Comparison of ENCODE assay signal across 12 mouse cellular contexts in the genomic region with DNA sequence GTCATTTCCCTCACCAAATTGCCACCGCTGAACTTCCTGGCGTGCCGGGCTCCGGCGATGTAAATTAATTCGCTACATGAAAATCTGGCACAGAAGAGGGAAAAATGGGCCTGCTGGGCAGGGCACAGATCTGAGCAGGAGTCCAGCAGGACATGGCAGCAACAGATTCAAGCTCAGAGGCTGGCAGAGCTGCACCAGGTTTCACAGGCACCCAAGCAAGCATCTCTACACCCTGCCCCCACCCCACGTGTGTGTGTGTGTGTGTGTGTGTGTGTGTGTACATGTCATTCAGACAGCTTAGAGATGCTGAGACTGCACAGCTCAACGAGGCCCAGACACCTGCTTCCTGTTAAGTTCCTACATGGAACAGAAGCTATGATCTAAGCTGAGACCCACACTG.
DNase-seq lines count a peak whose midpoint lies in the region; ATAC-seq lines count a peak whose summit lies in the region.
"Had no signal": no experiment of that assay in that cellular context is flagged by ENCODE, and none has a peak within 500 bp of the region (broad histone marks: within the 10 kb centered on the region; RNA-seq: fewer than 3 reads in every experiment).

No protein-coding gene starts in this region.

- no peak overlapping the region for H3K4me3 ChIP-seq in forebrain, embryonic 12.5 days (replicated peaks)
- no peak overlapping the region for H3K4me3 ChIP-seq in forebrain, embryonic 11.5 days (ENCODE audit: low read depth, low read length)
- H3K4me3 ChIP-seq in midbrain, embryonic 15.5 days = no peak overlapping the region
- no peak overlapping the region for H3K4me3 ChIP-seq in midbrain, embryonic 11.5 days (ENCODE audit: low read depth, low read length)
- no peak overlapping the region for H3K4me3 ChIP-seq in forebrain, embryonic 16.5 days (replicated peaks; ENCODE audit: low read length)
- H3K4me3 ChIP-seq: erythroblast, embryonic 14.5 days; kidney, embryonic 15.5 days; liver, embryonic 15.5 days had no signal

- H3K4me1 ChIP-seq in forebrain, embryonic 12.5 days = peaks cover 27% of the 10 kb centered on the region
- H3K4me1 ChIP-seq in forebrain, embryonic 11.5 days (replicated peaks; ENCODE audit: control insufficient read depth, insufficient read depth, low read length) = no peaks in the 10 kb centered on the region
- H3K4me1 ChIP-seq in midbrain, embryonic 15.5 days = peaks cover 28% of the 10 kb centered on the region
- peaks cover 5% of the 10 kb centered on the region; the same call in 1 of the 2 replicates for H3K4me1 ChIP-seq in midbrain, embryonic 11.5 days (ENCODE audit: control insufficient read depth, insufficient read depth, low read length)
- H3K4me1 ChIP-seq in forebrain, embryonic 16.5 days (replicated peaks; ENCODE audit: control insufficient read depth, insufficient read depth, low read length) = peaks cover 10% of the 10 kb centered on the region
- H3K4me1 ChIP-seq: liver, embryonic 15.5 days had no signal

- no peak overlapping the region for H3K9ac ChIP-seq in forebrain, embryonic 12.5 days
- H3K9ac ChIP-seq in forebrain, embryonic 11.5 days (ENCODE audit: low read length) = no peak overlapping the region
- no peak overlapping the region for H3K9ac ChIP-seq in midbrain, embryonic 15.5 days
- H3K9ac ChIP-seq in midbrain, embryonic 11.5 days (ENCODE audit: low read length) = no peak overlapping the region
- no peak overlapping the region for H3K9ac ChIP-seq in forebrain, embryonic 16.5 days (replicated peaks; ENCODE audit: low read depth, low read length)
- H3K9ac ChIP-seq: kidney, embryonic 15.5 days; liver, embryonic 15.5 days had no signal

- 0 out of 2 replicates have a peak, but pooled peaks cover 3% of the 10 kb centered on the region for H3K27me3 ChIP-seq in forebrain, embryonic 12.5 days
- no peaks in the 10 kb centered on the region for H3K27me3 ChIP-seq in forebrain, embryonic 11.5 days (ENCODE audit: control insufficient read depth, insufficient read depth, low read length)
- no peaks in the 10 kb centered on the region for H3K27me3 ChIP-seq in midbrain, embryonic 15.5 days (replicated peaks)
- no peaks in the 10 kb centered on the region for H3K27me3 ChIP-seq in midbrain, embryonic 11.5 days (ENCODE audit: control insufficient read depth, insufficient read depth, low read length)
- H3K27me3 ChIP-seq in forebrain, embryonic 16.5 days (replicated peaks; ENCODE audit: control insufficient read depth, insufficient read depth, low read length) = no peaks in the 10 kb centered on the region
- H3K27me3 ChIP-seq: kidney, embryonic 15.5 days; liver, embryonic 15.5 days had no signal

- no peaks in the 10 kb centered on the region for H3K36me3 ChIP-seq in forebrain, embryonic 12.5 days (replicated peaks)
- H3K36me3 ChIP-seq in forebrain, embryonic 11.5 days (ENCODE audit: control insufficient read depth, insufficient read depth, low read length) = no peaks in the 10 kb centered on the region
- H3K36me3 ChIP-seq in midbrain, embryonic 15.5 days (replicated peaks) = no peaks in the 10 kb centered on the region
- no peaks in the 10 kb centered on the region for H3K36me3 ChIP-seq in midbrain, embryonic 11.5 days (ENCODE audit: control insufficient read depth, insufficient read depth, low read length)
- no peaks in the 10 kb centered on the region for H3K36me3 ChIP-seq in forebrain, embryonic 16.5 days (ENCODE audit: control insufficient read depth, insufficient read depth)
- H3K36me3 ChIP-seq: kidney, embryonic 15.5 days; liver, embryonic 15.5 days had no signal

- DNase-seq in forebrain, embryonic 11.5 days (ENCODE audit: low spot score) = no peak
- no peak for DNase-seq in midbrain, embryonic 11.5 days (ENCODE audit: low spot score, missing footprints)
- peak; percentile 73 for DNase-seq in thymus, postnatal 4 days
- DNase-seq in gastrocnemius, postnatal 10 days = no peak
- DNase-seq: gastrocnemius, postnatal 14 days had no signal

- 79% methylated on average over 8 of the region's 8 CpGs for WGBS in forebrain, embryonic 12.5 days
- WGBS in forebrain, embryonic 11.5 days = 77% methylated on average over 8 of the region's 8 CpGs
- 36% methylated on average over 8 of the region's 8 CpGs for WGBS in midbrain, embryonic 15.5 days
- WGBS in midbrain, embryonic 11.5 days = 80% methylated on average over 8 of the region's 8 CpGs
- 30% methylated on average over 8 of the region's 8 CpGs for WGBS in forebrain, embryonic 16.5 days

- H3K9me3 ChIP-seq in forebrain, embryonic 12.5 days = no peaks in the 10 kb centered on the region
- H3K9me3 ChIP-seq in forebrain, embryonic 11.5 days (ENCODE audit: control insufficient read depth, low read length) = no peaks in the 10 kb centered on the region
- no peaks in the 10 kb centered on the region for H3K9me3 ChIP-seq in midbrain, embryonic 15.5 days
- no peaks in the 10 kb centered on the region for H3K9me3 ChIP-seq in midbrain, embryonic 11.5 days (ENCODE audit: control insufficient read depth, low read length)
- H3K9me3 ChIP-seq in forebrain, embryonic 16.5 days (ENCODE audit: control insufficient read depth, low read length) = no peaks in the 10 kb centered on the region
- H3K9me3 ChIP-seq: kidney, embryonic 15.5 days; liver, embryonic 15.5 days had no signal

- no peak overlapping the region for H3K4me2 ChIP-seq in forebrain, embryonic 12.5 days
- no peak overlapping the region for H3K4me2 ChIP-seq in forebrain, embryonic 11.5 days (ENCODE audit: low read depth, low read length, severe bottlenecking)
- no peak overlapping the region for H3K4me2 ChIP-seq in midbrain, embryonic 15.5 days
- H3K4me2 ChIP-seq in midbrain, embryonic 11.5 days = no peak overlapping the region
- H3K4me2 ChIP-seq in forebrain, embryonic 16.5 days (ENCODE audit: low read length) = no peak overlapping the region
- H3K4me2 ChIP-seq: kidney, embryonic 15.5 days; liver, embryonic 15.5 days had no signal

- H3K27ac ChIP-seq in forebrain, embryonic 12.5 days = 0 out of 2 replicates have a peak overlapping the region, but pooled peaks have one; percentile 8
- H3K27ac ChIP-seq in forebrain, embryonic 11.5 days (ENCODE audit: low read depth, low read length) = no peak overlapping the region
- no peak overlapping the region for H3K27ac ChIP-seq in midbrain, embryonic 15.5 days
- no peak overlapping the region for H3K27ac ChIP-seq in midbrain, embryonic 11.5 days (ENCODE audit: low read depth, low read length)
- H3K27ac ChIP-seq in forebrain, embryonic 16.5 days (ENCODE audit: low read length) = no peak overlapping the region
- H3K27ac ChIP-seq: kidney, embryonic 15.5 days; liver, embryonic 15.5 days had no signal

- 0 out of 2 replicates have a peak, but pooled peaks have one; percentile 28 for ATAC-seq in forebrain, embryonic 12.5 days (ENCODE audit: low FRiP score)
- ATAC-seq in forebrain, embryonic 11.5 days (replicated peaks; ENCODE audit: low FRiP score) = no peak
- peak; percentile 49; the same call in 1 of the 2 replicates for ATAC-seq in midbrain, embryonic 15.5 days (replicated peaks)
- ATAC-seq in midbrain, embryonic 11.5 days (ENCODE audit: low FRiP score) = no peak
- peak; percentile 74 for ATAC-seq in forebrain, embryonic 16.5 days
- no peak for ATAC-seq in megakaryocyte progenitor cell, adult 5-6 weeks (replicated peaks; ENCODE audit: poor library complexity)

Comparison
In these comparisons a context has a peak if more than half of its experiments do, and no peak if none do; other contexts are left out.
1. ATAC-seq: peak in forebrain, embryonic 12.5 days (single experiment), midbrain, embryonic 15.5 days (single experiment) and forebrain, embryonic 16.5 days (single experiment); none in forebrain, embryonic 11.5 days (single experiment), midbrain, embryonic 11.5 days (single experiment) and megakaryocyte progenitor cell, adult 5-6 weeks (single experiment).